Mouse (Mus musculus): Measurements from ENCODE around the gene Ift20. TPM values are rescaled to one million over a fixed set of nuclear protein-coding genes. Genes with fewer than 3 reads are reported as not detected.
"Not testable (repeated sequence)": the region's sequence is repeated elsewhere in the genome, so short reads cannot be mapped to it uniquely, and the experiment has no call there.

Gene Ift20
- total RNA-seq, 2 experiments from 2014 or later = 69.1 to 71.5 TPM

DNA sequence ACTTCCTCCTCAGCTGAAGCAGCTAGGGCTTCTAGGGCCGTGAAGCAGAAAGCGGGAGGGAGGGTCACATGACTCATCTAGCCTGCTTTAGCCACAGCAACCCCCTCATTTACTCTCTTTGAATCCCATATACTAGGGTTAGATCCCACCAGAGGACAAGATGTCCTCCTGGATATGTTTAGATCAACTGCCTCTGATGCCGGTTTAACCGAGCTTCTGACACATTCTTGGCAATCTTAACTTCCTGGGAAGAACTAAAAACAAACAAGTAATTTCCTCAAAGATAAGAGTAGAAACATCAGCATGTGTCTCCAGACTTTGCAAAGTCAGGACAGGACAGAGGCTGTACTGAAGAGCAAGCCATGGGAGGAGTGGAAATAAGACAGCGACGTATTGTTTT, 30.6 kb downstream of the Ift20 start:
- no peak for DNase-seq

DNA sequence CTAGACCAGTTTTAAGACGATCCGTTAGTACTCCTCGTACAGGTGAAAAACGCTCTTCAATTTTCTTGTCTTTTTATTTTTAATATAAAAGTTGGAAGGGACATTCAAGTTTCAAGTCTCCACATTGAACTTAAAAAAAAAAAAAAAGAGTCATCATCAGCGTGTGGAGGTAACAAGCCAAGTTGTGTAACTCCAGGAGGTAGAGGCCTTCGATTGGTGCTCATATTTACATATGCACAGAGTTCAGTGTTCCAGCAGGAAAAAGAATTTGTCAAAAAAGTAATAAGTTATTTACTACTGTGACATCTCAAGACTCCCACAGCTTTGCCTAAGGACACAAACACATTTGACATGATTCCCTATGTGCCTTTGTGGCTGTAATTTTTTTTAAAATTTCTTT, 31.5 kb downstream of the Ift20 start:
- DNase-seq = no peak

DNA sequence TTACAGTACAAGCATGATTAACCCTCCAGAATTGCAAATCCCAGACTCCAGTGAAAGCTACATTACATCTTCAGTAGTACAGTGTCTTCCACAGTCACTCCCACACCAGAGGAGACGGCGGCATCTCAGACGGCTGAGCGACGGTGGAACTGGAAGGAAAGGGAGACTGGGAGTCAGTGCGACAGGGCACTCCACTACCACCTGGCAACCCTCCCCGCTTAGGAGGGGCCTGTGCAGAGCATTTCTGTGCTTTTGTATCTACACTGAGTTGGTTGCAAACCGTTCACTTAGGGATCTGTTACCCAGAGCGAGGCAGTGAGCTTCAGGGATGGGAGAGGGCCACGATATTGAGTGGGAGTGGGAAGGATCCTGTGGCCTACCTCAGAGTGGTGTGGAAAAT, 32.7 kb downstream of the Ift20 start:
- DNase-seq = no peak

DNA sequence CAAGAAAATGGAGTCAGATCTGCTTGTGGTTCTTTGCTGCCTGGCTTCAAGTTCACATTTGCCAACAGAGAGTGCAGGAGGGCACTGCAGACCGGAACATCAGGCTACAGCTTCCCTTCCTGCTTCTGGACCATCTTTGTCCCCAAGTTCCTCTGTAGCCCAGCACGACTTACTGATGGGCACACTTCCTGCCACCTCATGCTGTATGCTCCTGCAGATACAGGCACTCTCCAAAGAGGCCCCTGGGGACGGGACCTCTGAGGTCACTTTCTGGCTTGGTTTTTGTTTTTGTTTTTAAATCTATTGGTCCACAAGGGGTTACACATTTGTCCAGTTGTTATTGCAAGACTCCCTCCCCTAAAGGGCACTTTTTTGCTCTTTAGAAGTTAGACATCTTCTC, 33.6 kb downstream of the Ift20 start:
- no peak for DNase-seq

DNA sequence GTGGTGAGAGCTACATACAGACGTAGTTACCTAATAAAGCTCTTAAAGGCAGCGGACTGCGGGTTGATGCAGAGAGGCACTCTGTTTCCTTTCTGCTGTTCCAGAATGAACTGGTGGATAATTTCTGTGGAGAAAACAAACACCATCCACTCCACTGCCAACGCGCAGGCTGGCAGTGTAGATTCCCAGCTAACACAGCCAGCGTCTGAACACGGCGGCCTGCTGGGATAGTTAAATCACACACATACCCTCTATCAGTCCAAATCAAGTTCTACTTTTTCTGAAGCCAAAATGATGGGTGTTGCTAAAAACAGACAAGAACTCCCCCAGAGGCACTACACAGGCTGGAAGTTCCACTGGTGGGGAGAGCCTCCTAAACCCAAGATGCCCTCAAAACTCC, 35.3 kb downstream of the Ift20 start:
- no peak for DNase-seq

DNA sequence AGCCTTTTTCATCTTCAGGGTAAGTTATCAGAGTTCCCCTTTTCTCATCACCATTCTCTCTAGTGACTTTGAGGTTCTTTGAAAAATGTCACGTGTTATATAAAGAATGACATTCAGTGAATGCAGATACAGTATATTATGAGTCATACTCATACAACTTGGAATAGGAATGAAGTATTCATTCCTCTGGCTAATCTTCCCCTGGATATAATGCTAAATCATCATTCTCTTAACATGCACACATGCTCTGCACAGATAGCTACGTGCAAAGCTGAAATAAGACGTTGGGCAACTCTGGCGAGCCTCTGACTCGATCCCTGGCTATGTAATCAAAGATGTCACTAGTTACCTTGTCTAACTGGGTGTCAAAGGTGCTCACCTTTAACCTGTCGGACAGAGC, 35.7 kb downstream of the Ift20 start:
- DNase-seq = no peak

DNA sequence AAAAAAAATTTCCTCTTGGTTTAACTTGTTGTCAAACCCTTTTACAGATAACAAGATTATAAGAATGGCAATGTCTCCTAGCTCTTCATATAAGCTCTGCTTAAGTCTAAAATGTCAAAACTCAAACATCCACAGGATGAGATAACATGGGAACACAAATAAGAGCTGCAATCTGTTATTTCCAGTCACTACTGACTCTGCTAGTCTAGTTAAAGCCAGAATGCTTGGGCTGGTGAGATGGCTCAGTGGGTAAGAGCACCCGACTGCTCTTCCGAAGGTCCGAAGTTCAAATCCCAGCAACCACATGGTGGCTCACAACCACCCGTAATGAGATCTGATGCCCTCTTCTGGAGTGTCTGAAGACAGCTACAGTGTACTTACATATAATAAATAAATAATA, 37.9 kb downstream of the Ift20 start:
- DNase-seq = not testable (repeated sequence)

DNA sequence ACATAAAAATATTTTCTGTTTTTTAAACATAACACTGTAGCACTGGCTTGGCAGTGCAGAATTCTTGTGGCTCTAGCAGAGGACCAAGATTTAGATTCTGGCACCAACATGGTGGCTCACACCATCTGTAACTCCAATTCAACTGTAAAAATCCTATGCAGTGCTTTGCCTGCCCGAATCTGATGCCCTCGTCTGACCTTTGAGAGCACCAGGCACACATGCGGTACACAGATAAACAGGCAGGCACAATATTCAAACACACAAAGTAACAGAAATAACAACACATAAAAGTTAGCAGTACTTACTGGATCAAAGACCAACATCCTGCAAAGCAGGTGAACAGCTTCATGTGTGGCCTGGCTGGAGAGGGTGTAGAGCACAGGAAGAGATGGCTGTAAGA, 38.4 kb downstream of the Ift20 start:
- DNase-seq = no peak

DNA sequence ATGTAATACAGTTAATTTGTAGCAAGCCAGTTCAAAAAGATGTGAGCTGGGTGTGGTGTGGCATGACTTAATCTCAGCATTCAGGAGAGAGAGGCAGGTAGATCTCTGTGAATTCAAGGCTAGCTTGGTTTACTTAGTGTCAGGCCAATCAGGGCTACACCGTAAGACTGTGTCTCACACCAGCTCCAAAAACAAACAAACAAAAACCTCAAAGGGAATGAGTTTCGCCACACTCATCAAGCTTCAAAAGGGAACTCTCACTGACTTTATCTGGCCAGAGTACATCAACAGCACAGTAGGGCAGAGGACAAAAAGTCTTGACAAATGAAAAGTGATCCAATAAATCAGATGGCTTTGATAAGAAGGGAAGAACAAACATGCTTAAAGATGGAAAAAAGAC, 38.8 kb downstream of the Ift20 start:
- DNase-seq = no peak

DNA sequence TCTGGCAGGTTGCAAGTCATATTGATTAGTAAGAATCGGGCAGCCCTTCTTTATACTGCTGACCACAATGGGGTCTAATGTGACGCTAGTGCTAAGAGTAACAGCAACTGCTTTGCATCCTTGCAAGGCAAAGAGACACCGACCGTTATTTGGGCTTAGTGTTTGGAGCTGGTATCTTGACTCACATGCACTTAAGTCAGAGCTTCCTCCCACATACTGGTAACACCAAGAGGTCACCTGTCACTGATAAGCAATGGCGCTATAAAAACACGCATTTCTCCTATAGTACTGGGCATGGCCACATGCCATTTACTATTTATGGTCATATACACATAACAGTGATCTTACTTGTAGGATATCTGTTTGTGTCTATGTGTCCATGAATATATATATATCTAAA, 46.7 kb downstream of the Ift20 start:
- DNase-seq = no peak

DNA sequence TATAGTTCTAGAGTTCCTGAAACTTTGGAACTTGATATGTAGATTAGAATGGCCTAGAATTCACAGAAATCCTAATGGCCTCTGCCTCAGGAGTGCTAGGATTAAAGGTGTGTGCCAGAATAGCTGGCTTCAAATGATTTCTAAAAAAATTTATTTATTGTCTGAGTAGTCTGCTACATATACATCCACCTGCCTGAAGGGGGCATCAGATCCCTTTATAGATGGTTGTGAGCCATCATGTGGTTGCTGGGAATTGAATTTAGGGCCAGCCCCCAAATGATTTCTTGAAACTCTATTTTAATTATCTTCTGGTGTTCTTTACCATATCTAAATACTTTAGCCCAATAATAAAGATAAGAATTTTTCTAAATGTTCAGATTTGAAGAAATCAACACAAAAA, 49.9 kb downstream of the Ift20 start:
- no peak for DNase-seq

DNA sequence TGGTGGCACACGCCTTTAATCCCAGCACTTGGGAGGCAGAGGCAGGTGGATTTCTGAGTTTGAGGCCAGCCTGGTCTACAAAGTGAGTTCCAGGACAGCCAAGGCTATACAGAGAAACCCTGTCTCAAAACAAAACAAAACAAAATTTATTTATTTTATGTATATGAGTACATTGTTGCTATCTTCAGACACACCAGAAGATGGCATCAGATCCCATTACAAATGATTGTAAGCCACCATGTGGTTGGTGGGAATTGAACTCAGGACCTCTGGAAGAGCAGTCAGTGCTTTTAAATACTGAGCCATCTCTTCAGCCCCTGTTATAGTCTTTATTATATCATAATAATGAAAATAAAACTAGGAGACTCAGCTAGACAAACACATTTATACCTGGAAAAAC, 51.5 kb downstream of the Ift20 start:
- not testable (repeated sequence) for DNase-seq

Other genes starting within 250 kb of the Ift20 start
- gene BC030499, start 245.5 kb upstream of the Ift20 start, total RNA-seq (2021) = 1 to 10 TPM in 1 of 2 experiments, under 1 TPM in 1; 0.57 to 2.2 TPM
- 10 to 100 TPM; 11.2 to 16.1 TPM for gene Spag5, start 234.8 kb upstream of the Ift20 start, total RNA-seq (2021)
- gene Aldoc, start 213.4 kb upstream of the Ift20 start, total RNA-seq (2021) = 1 to 10 TPM; 8.3 to 8.6 TPM
- 10 to 100 TPM; 40.1 to 40.3 TPM for gene Pigs, start 207.9 kb upstream of the Ift20 start, total RNA-seq (2021)
- gene Unc119, start 192.9 kb upstream of the Ift20 start, total RNA-seq (2021) = 10 to 100 TPM; 36.1 to 42.5 TPM
- gene Foxn1, start 149.8 kb upstream of the Ift20 start, total RNA-seq (2021) = under 1 TPM in 1 of 2 experiments, not detected in 1; 0.09 TPM
- gene Slc13a2, start 114.1 kb upstream of the Ift20 start, total RNA-seq (2021) = not detected
- 10 to 100 TPM; 13.2 to 14.8 TPM for gene Slc46a1, start 70.7 kb upstream of the Ift20 start, total RNA-seq (2021)
- gene Sarm1, start 38.6 kb upstream of the Ift20 start, total RNA-seq (2021) = 1 to 10 TPM; 3.2 to 5.5 TPM
- 100 to 1,000 TPM; 229 to 546 TPM for gene Vtn, start 37.3 kb upstream of the Ift20 start, total RNA-seq (2021)
- not detected for gene Sebox, start 32.9 kb upstream of the Ift20 start, total RNA-seq (2021)
- 10 to 100 TPM; 21.3 to 25.1 TPM for gene Tmem199, start 24.2 kb upstream of the Ift20 start, total RNA-seq (2021)
- 100 to 1,000 TPM; 188 to 199 TPM for gene Poldip2, start 24.2 kb upstream of the Ift20 start, total RNA-seq (2021)
- 10 to 100 TPM; 52.2 to 55.1 TPM for gene Tnfaip1, start within 50 bp of the Ift20 start, total RNA-seq (2021)
- 10 to 100 TPM; 39.1 to 40.9 TPM for gene Tmem97, start 14.4 kb downstream of the Ift20 start, total RNA-seq (2021)
- gene Nlk, start 161.0 kb downstream of the Ift20 start, total RNA-seq (2021) = 10 to 100 TPM; 29.1 to 33.5 TPM
- 10 to 100 TPM; 29.1 to 33.7 TPM for gene Ccnq, start 215.4 kb downstream of the Ift20 start, total RNA-seq (2021)